Mouse (Mus musculus): ENCODE results near the gene Prtg. TPM values are rescaled to one million over a fixed set of nuclear protein-coding genes. Genes with fewer than 3 reads are reported as not detected.

Prtg gene
- total and polyA plus RNA-seq, 2 experiments from 2014 or later = 0.18 to 0.76 TPM

GRCm38 (mm10) chr9:72868774-72869173, 62.1 kb downstream of the Prtg start:
- no peak overlapping the region for H3K27ac ChIP-seq (ENCODE audit: low read depth, low read length)
- WGBS = 69% methylated on average over 2 of the region's 2 CpGs
- H3K9ac ChIP-seq = no peak overlapping the region
- H3K4me3 ChIP-seq (ENCODE audit: low read depth, low read length) = no peak overlapping the region
- H3K27me3 ChIP-seq (ENCODE audit: insufficient read depth, low read length) = 0 out of 2 replicates have a peak, but pooled peaks cover 3% of the 10 kb centered on the region
- TF ChIP-seq CTCF (IDR thresholded peaks at IDR 0.05; ENCODE audit: low read depth) = no peak
- peaks cover 7% of the 10 kb centered on the region; the same call in 1 of the 2 replicates for H3K4me1 ChIP-seq (ENCODE audit: insufficient read depth)
- no peak for DNase-seq
- ATAC-seq = no peak
- no peaks in the 10 kb centered on the region for H3K36me3 ChIP-seq (ENCODE audit: insufficient read depth)
- no peak overlapping the region for H3K4me2 ChIP-seq (ENCODE audit: low read depth)
- no peaks in the 10 kb centered on the region for H3K9me3 ChIP-seq (ENCODE audit: low read length)

GRCm38 (mm10) chr9:72871506-72872297, 65.0 kb downstream of the Prtg start:
- ATAC-seq (no peak), DNase-seq (no peak)
- Histone ChIP-seq H3K9me3 (ENCODE audit: low read length) (no peaks in the 10 kb centered on the region), H3K4me2 (ENCODE audit: low read depth) (no peak overlapping the region), H3K36me3 (ENCODE audit: insufficient read depth) (no peaks in the 10 kb centered on the region), H3K4me3 (ENCODE audit: low read depth, low read length) (no peak overlapping the region), H3K4me1 (ENCODE audit: insufficient read depth) (peaks cover 7% of the 10 kb centered on the region; the same call in 1 of the 2 replicates), H3K9ac (no peak overlapping the region), H3K27me3 (ENCODE audit: insufficient read depth, low read length) (0 out of 2 replicates have a peak, but pooled peaks cover 3% of the 10 kb centered on the region), H3K27ac (ENCODE audit: low read depth, low read length) (no peak overlapping the region)
- TF ChIP-seq CTCF (IDR thresholded peaks at IDR 0.05; ENCODE audit: low read depth) = no peak
- 12% methylated on average over 13 of the region's 13 CpGs for WGBS

- no peak for TF ChIP-seq CTCF (IDR thresholded peaks at IDR 0.05; ENCODE audit: low read depth)
- Histone ChIP-seq H3K27me3 (ENCODE audit: insufficient read depth, low read length) (0 out of 2 replicates have a peak, but pooled peaks cover 3% of the 10 kb centered on the region), H3K27ac (ENCODE audit: low read depth, low read length) (no peak overlapping the region), H3K4me2 (ENCODE audit: low read depth) (no peak overlapping the region), H3K9ac (no peak overlapping the region), H3K4me3 (ENCODE audit: low read depth, low read length) (no peak overlapping the region), H3K9me3 (ENCODE audit: low read length) (no peaks in the 10 kb centered on the region), H3K36me3 (ENCODE audit: insufficient read depth) (no peaks in the 10 kb centered on the region), H3K4me1 (ENCODE audit: insufficient read depth) (peaks cover 7% of the 10 kb centered on the region; the same call in 1 of the 2 replicates)
- ATAC-seq = no peak
- 19% methylated on average over 8 of the region's 8 CpGs for WGBS
- DNase-seq = no peak
Observed at GRCm38 (mm10) chr9:72872298-72873130, 65.8 kb downstream of the Prtg start.

GRCm38 (mm10) chr9:72875878-72876277, 69.2 kb downstream of the Prtg start:
- TF ChIP-seq CTCF (IDR thresholded peaks at IDR 0.05; ENCODE audit: low read depth) = peak; percentile 39

GRCm38 (mm10) chr9:72877905-72878304, 71.2 kb downstream of the Prtg start:
- H3K4me3 ChIP-seq (ENCODE audit: low read depth, low read length) = no peak overlapping the region
- ATAC-seq (0 out of 2 replicates have a peak, but pooled peaks have one; percentile 16), DNase-seq (no peak)
- WGBS = 47% methylated on average over 11 of the region's 11 CpGs
- H3K27ac ChIP-seq (ENCODE audit: low read depth, low read length) = no peak overlapping the region
- H3K4me1 ChIP-seq (ENCODE audit: insufficient read depth) = no peaks in the 10 kb centered on the region
- H3K4me2 ChIP-seq (ENCODE audit: low read depth) = no peak overlapping the region
- H3K27me3 ChIP-seq (ENCODE audit: insufficient read depth, low read length) = peaks cover 4% of the 10 kb centered on the region; the same call in 1 of the 2 replicates
- H3K36me3 ChIP-seq (ENCODE audit: insufficient read depth) = no peaks in the 10 kb centered on the region
- H3K9ac ChIP-seq = no peak overlapping the region
- no peak for TF ChIP-seq CTCF (IDR thresholded peaks at IDR 0.05; ENCODE audit: low read depth)
- H3K9me3 ChIP-seq (ENCODE audit: low read length) = no peaks in the 10 kb centered on the region

More at GRCm38 (mm10) chr9:72875878-72876277, 69.2 kb downstream of the Prtg start:
- Histone ChIP-seq H3K36me3 (ENCODE audit: insufficient read depth) (no peaks in the 10 kb centered on the region), H3K27me3 (ENCODE audit: insufficient read depth, low read length) (peaks cover 4% of the 10 kb centered on the region; the same call in 1 of the 2 replicates), H3K9ac (no peak overlapping the region), H3K4me3 (ENCODE audit: low read depth, low read length) (no peak overlapping the region), H3K4me1 (ENCODE audit: insufficient read depth) (peaks cover 7% of the 10 kb centered on the region; the same call in 1 of the 2 replicates), H3K9me3 (ENCODE audit: low read length) (no peaks in the 10 kb centered on the region), H3K4me2 (ENCODE audit: low read depth) (no peak overlapping the region), H3K27ac (ENCODE audit: low read depth, low read length) (no peak overlapping the region)
- DNase-seq (no peak), ATAC-seq (no peak)
- 90% methylated on average over 2 of the region's 2 CpGs for WGBS

GRCm38 (mm10) chr9:72878656-72879055, 72.0 kb downstream of the Prtg start:
- H3K4me1 ChIP-seq (ENCODE audit: insufficient read depth) = no peaks in the 10 kb centered on the region
- no peak overlapping the region for H3K9ac ChIP-seq
- peaks cover 4% of the 10 kb centered on the region; the same call in 1 of the 2 replicates for H3K27me3 ChIP-seq (ENCODE audit: insufficient read depth, low read length)
- WGBS = 54% methylated on average over 6 of the region's 6 CpGs
- H3K4me3 ChIP-seq (ENCODE audit: low read depth, low read length) = no peak overlapping the region
- TF ChIP-seq CTCF (IDR thresholded peaks at IDR 0.05; ENCODE audit: low read depth) = no peak
- H3K27ac ChIP-seq (ENCODE audit: low read depth, low read length) = no peak overlapping the region
- H3K9me3 ChIP-seq (ENCODE audit: low read length) = no peaks in the 10 kb centered on the region
- H3K36me3 ChIP-seq (ENCODE audit: insufficient read depth) = no peaks in the 10 kb centered on the region
- ATAC-seq = no peak
- no peak overlapping the region for H3K4me2 ChIP-seq (ENCODE audit: low read depth)
- DNase-seq = no peak

Measured in forebrain, postnatal 0 days (tissue).